Mouse (Mus musculus) thymus, adult 2 months (tissue): ENCODE results near the gene Tsnaxip1. TPM values are rescaled to one million over a fixed set of nuclear protein-coding genes. Genes with fewer than 3 reads are reported as not detected.
"Not testable (repeated sequence)": the region's sequence is repeated elsewhere in the genome, so short reads cannot be mapped to it uniquely, and the experiment has no call there.

Experiments used
- DNase-seq: peaks from one replicate; pipeline ENCODE4 v3.0.0; 2021
- H3K27ac ChIP-seq: fragments of 200-500 bp; 2 replicates; pipeline ENCODE4 v1.5.1; 2012; ENCODE audit warnings: low read length, control low read depth; ENCODE audit not compliant: control insufficient read depth, insufficient read depth
- H3K27me3 ChIP-seq: fragments of 200-500 bp; 2 replicates; pipeline ENCODE4 v1.6.1; 2012; ENCODE audit warnings: mild to moderate bottlenecking, low read length, moderate library complexity, mixed read lengths; ENCODE audit not compliant: control insufficient read depth, insufficient read depth
- H3K36me3 ChIP-seq: fragments of 200-500 bp; 2 replicates; pipeline ENCODE4 v1.6.1; 2012; ENCODE audit warnings: mild to moderate bottlenecking, low read length, moderate library complexity; ENCODE audit not compliant: control insufficient read depth, insufficient read depth
- H3K4me1 ChIP-seq: fragments of 200-500 bp; replicated peaks from 2 replicates; pipeline ENCODE4 v1.6.1; 2012; ENCODE audit warnings: low read length; ENCODE audit not compliant: control insufficient read depth, insufficient read depth
- H3K4me3 ChIP-seq: fragments of 200-500 bp; 2 replicates; pipeline ENCODE4 v1.5.1; 2012; ENCODE audit warnings: mild to moderate bottlenecking, low read length, control low read depth, moderate library complexity; ENCODE audit not compliant: control insufficient read depth, insufficient read depth
- CTCF ChIP-seq: fragments of 200-500 bp; IDR thresholded peaks from 2 replicates; pipeline ENCODE4 v1.5.1; 2012; ENCODE audit warnings: mild to moderate bottlenecking, control low read depth, low read length, moderate library complexity, borderline replicate concordance; ENCODE audit not compliant: control insufficient read depth, poor library complexity, insufficient read depth; ENCODE audit errors: extremely low read depth
- POLR2A ChIP-seq: fragments of 200-500 bp; IDR thresholded peaks from 2 replicates; pipeline ENCODE4 v1.6.1; 2012; ENCODE audit warnings: mild to moderate bottlenecking, low read length, control low read depth, moderate library complexity; ENCODE audit not compliant: control insufficient read depth, poor library complexity, insufficient read depth; ENCODE audit errors: extremely low read depth
- WGBS: fragments of 180-500 bp; shearing (Covaris S2); methylation state at CpG from one replicate; pipeline ENCODE4 v1.1.7; 2018; 5-methylcytosine and 5-hydroxymethylcytosine counted together
- polyA plus RNA-seq: library from polyadenylated mRNA; depleted of rRNA; stranded (reverse); fragments of >200 nt; gene quantifications from 2 replicates; pipeline ENCODE4 v1.2.3, GENCODE M21; 2012

Gene Tsnaxip1
- polyA plus RNA-seq, 1 experiment = 0.05 TPM

DNA sequence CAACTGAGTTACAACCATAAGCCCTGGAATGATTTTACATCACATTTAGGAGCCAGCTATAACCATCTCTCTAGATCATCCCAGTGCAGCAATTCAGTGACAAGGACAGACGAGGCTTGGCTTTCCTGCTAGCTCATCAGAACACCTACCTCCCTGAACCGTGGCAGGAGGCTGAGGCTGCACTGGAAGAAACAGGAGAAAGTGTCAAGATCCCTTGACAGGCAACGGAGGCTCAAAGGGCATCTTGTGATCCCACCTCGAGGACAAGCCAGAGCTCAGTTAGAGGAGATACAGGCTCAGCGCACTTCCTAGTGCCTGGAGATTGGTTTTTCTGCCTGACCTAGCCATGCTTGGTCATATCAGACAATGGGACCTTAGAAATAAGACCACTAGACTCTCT is 15.0 kb upstream of the Tsnaxip1 start:
- WGBS = 89% methylated on average over 5 of the region's 5 CpGs
- DNase-seq = no peak
- Histone ChIP-seq H3K27me3 (no peaks in the 10 kb centered on the region), H3K4me1 (peaks cover 11% of the 10 kb centered on the region), H3K27ac (no peak overlapping the region), H3K36me3 (no peaks in the 10 kb centered on the region), H3K4me3 (no peak overlapping the region)
- TF ChIP-seq CTCF (no peak), POLR2A (no peak)

- Histone ChIP-seq H3K4me1 (peaks cover 11% of the 10 kb centered on the region), H3K27ac (no peak overlapping the region), H3K36me3 (no peaks in the 10 kb centered on the region), H3K27me3 (no peaks in the 10 kb centered on the region), H3K4me3 (no peak overlapping the region)
- 97% methylated on average over 6 of the region's 6 CpGs for WGBS
- DNase-seq = no peak
- TF ChIP-seq POLR2A (no peak), CTCF (no peak)
These were observed 14.3 kb upstream of the Tsnaxip1 start for GRCm38 (mm10) chr8:105813241-105813640.

DNA sequence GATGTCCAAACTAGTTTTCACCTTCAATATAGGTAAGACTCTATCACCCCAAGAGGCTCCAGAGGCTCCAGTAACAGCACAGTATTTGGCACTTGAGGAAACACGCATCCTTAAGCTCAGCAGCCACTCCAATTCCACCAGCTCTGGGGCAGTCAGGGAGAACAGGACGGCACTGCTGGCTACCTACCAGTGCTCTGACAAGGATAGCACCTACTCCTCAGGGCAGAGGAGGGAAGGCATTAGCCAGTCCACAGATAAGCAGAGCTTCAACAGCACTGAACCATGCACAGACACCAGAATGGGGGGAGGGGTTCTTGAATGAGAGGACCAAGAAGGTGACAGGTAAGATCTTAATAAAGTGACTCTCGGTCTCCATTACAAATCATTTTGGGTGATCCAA is 7.9 kb upstream of the Tsnaxip1 start:
- Histone ChIP-seq H3K36me3 (no peaks in the 10 kb centered on the region; the same call in 1 of the 2 replicates), H3K4me3 (no peak overlapping the region), H3K27me3 (no peaks in the 10 kb centered on the region), H3K27ac (no peak overlapping the region), H3K4me1 (no peaks in the 10 kb centered on the region)
- 93% methylated on average over 3 of the region's 3 CpGs for WGBS
- DNase-seq = no peak
- TF ChIP-seq CTCF (no peak), POLR2A (no peak)

- TF ChIP-seq CTCF (no peak), POLR2A (no peak)
- no peak overlapping the region for H3K4me3 ChIP-seq
- H3K36me3 ChIP-seq = no peaks in the 10 kb centered on the region; the same call in 1 of the 2 replicates
- no peaks in the 10 kb centered on the region for H3K27me3 ChIP-seq
- H3K4me1 ChIP-seq = peaks cover 5% of the 10 kb centered on the region; the same call in 1 of the 2 replicates
- no peak overlapping the region for H3K27ac ChIP-seq
- 100% methylated on average over 1 of the region's 1 CpGs for WGBS
- no peak for DNase-seq
These were observed 6.6 kb upstream of the Tsnaxip1 start for GRCm38 (mm10) chr8:105820925-105821324.

- Histone ChIP-seq H3K4me1 (peaks cover 9% of the 10 kb centered on the region; the same call in 1 of the 2 replicates), H3K4me3 (no peak overlapping the region), H3K27me3 (no peaks in the 10 kb centered on the region), H3K27ac (no peak overlapping the region), H3K36me3 (no peaks in the 10 kb centered on the region; the same call in 1 of the 2 replicates)
- no peak for TF ChIP-seq CTCF
- TF ChIP-seq POLR2A = no peak
- 25% methylated on average over 4 of the region's 4 CpGs for WGBS
- DNase-seq = no peak
These were observed 2.0 kb upstream of the Tsnaxip1 start for GRCm38 (mm10) chr8:105825506-105825905.

DNA sequence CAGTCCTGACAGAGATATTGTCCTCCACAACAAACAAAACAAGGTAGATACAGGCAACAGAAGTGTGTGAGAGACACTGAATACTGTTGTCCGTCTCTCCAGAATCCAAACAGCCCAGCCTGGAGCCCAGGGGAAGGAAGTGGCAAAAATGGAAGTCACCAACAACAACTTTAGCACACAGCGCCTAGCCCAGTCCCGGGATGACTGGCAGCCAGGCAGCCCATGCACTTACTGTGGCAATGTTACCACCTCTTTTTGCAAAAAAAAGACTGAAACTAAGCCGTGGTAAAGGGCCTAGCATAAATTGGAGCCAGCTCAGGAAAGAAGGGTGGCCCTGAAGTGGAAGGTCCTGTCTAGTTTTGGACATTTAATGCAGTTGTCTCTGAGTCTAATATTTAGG is 1.2 kb upstream of the Tsnaxip1 start:
- WGBS = 2% methylated on average over 4 of the region's 4 CpGs
- no peak for DNase-seq
- Histone ChIP-seq H3K4me3 (peak overlapping the region; percentile 87), H3K36me3 (no peaks in the 10 kb centered on the region; the same call in 1 of the 2 replicates), H3K27ac (no peak overlapping the region), H3K27me3 (no peaks in the 10 kb centered on the region), H3K4me1 (peaks cover 9% of the 10 kb centered on the region; the same call in 1 of the 2 replicates)
- TF ChIP-seq CTCF (no peak), POLR2A (no peak)

DNA sequence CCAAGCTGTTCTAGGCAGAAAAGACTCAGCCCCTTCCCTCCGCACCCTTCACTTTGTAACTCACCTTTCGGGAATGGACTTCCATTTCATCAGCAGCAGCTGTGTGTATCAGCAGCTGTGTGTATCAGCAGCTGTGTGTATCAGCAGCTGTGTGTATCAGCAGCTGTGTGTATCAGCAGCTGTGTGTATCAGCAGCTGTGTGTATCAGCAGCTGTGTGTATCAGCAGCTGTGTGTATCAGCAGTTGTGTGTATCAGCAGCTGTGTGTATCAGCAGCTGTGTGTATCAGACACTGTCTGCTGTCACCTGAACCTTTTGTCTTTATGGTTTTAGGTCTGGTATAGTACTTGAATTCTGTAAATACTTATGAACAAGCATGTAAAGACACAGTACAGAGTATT is 6.2 kb downstream of the Tsnaxip1 start:
- 97% methylated on average over 2 of the region's 2 CpGs for WGBS
- not testable (repeated sequence) for H3K4me3 ChIP-seq

More for the DNA sequence above, 6.2 kb downstream of the Tsnaxip1 start:
- not testable (repeated sequence) for H3K27ac ChIP-seq, H3K4me1 ChIP-seq, H3K27me3 ChIP-seq, DNase-seq, H3K36me3 ChIP-seq
